Mouse (Mus musculus) bone marrow macrophage, adult 2 months (primary cell): ENCODE data around the gene Smyd5.

Source experiments
- CTCF ChIP-seq: IDR thresholded peaks from 2 replicates; pipeline ENCODE4 v1.5.1; 2012; ENCODE audit warnings: low read depth, mild to moderate bottlenecking, low read length, moderate library complexity
- POLR2A ChIP-seq: IDR thresholded peaks from 2 replicates; pipeline ENCODE4 v1.6.1; 2012; ENCODE audit warnings: mild to moderate bottlenecking, low read depth, low read length, borderline replicate concordance

GRCm38 (mm10) chr6:85491606-85492005, 59.8 kb downstream of the Smyd5 start:
- no peak for TF ChIP-seq CTCF
- TF ChIP-seq POLR2A = no peak
